Mouse (Mus musculus) liver, embryonic 14.5 days (tissue): ENCODE data around the gene Chd2. TPM values are rescaled to one million over a fixed set of nuclear protein-coding genes. Genes with fewer than 3 reads are reported as not detected.

Experiments used
- ATAC-seq: fragments of 200-750 bp; cut with Nextera tagmentation; 2 replicates; pipeline ENCODE4 v1.8.0; 2017; ENCODE audit warnings: moderate number of reproducible peaks, mild to moderate bottlenecking, moderate library complexity; ENCODE audit not compliant: insufficient read depth
- DNase-seq, 3 experiments: peaks; one replicate each; pipeline ENCODE4 v3.0.0-alpha.2; 2012 to 2013; ENCODE audit warnings: low read depth in 3 of 3, low spot score in 3 of 3
- H3K27ac ChIP-seq: fragments of 300-500 bp; sonication (generic); 2 replicates; pipeline ENCODE4 v1.5.1; 2014; ENCODE audit warnings: moderate library complexity, mild to moderate bottlenecking, control low read depth, inconsistent platforms
- H3K27me3 ChIP-seq: fragments of 300-500 bp; sonication (generic); 2 replicates; pipeline ENCODE4 v1.6.1; 2014; ENCODE audit warnings: mild to moderate bottlenecking, low read length, moderate library complexity; ENCODE audit not compliant: control insufficient read depth, insufficient read depth
- H3K36me3 ChIP-seq: fragments of 300-500 bp; sonication (generic); replicated peaks from 2 replicates; pipeline ENCODE4 v1.6.1; 2014; ENCODE audit warnings: low read depth; ENCODE audit not compliant: control insufficient read depth, insufficient read depth
- H3K4me1 ChIP-seq, 2 experiments: fragments of 200-500 bp in 1 of 2; fragments of 300-500 bp in 1 of 2; sonication (generic) in 1 of 2; replicated peaks; 2 replicates each; pipeline ENCODE4 v1.6.1; 2012 to 2014; ENCODE audit warnings: antibody characterized with exemption in 1 of 2, inconsistent platforms in 1 of 2, low read length in 1 of 2; ENCODE audit not compliant: control insufficient read depth in 2 of 2, insufficient read depth in 2 of 2
- H3K4me2 ChIP-seq: fragments of 300-500 bp; sonication (generic); 2 replicates; pipeline ENCODE4 v1.6.1; 2014; ENCODE audit warnings: low read depth, mild to moderate bottlenecking, control low read depth, moderate library complexity
- H3K4me3 ChIP-seq, 2 experiments: fragments of 200-500 bp in 1 of 2; fragments of 300-500 bp in 1 of 2; sonication (generic) in 1 of 2; 2 replicates each; pipeline ENCODE4 v1.5.1; 2012 to 2014; ENCODE audit warnings: low read depth in 2 of 2, low read length in 2 of 2, mild to moderate bottlenecking in 2 of 2, control low read depth in 1 of 2, inconsistent platforms in 1 of 2, moderate library complexity in 1 of 2; ENCODE audit not compliant: insufficient read depth in 1 of 2
- H3K9ac ChIP-seq: fragments of 300-500 bp; sonication (generic); replicated peaks from 2 replicates; pipeline ENCODE4 v1.6.1; 2014; ENCODE audit warnings: mild to moderate bottlenecking, control low read depth, moderate library complexity
- H3K9me3 ChIP-seq: fragments of 300-500 bp; sonication (generic); 2 replicates; pipeline ENCODE4 v1.6.1; 2016; ENCODE audit warnings: low read length, mixed read lengths; ENCODE audit not compliant: control insufficient read depth
- CTCF ChIP-seq: IDR thresholded peaks from 2 replicates; pipeline ENCODE4 v1.5.1; 2016; ENCODE audit warnings: antibody characterized with exemption, low read depth, control low read depth
- EP300 ChIP-seq: IDR thresholded peaks from 2 replicates; pipeline ENCODE4 v1.6.1; 2016; ENCODE audit warnings: antibody characterized with exemption, low read depth
- WGBS: fragments of 180-500 bp; shearing (Covaris S2); extraction: QIAGEN DNeasy Blood & Tissue Kit; methylation state at CpG from one replicate; pipeline ENCODE4 v1.1.7; 2014; ENCODE audit not compliant: insufficient replicate concordance; 5-methylcytosine and 5-hydroxymethylcytosine counted together
- polyA plus RNA-seq, 2 experiments: library from polyadenylated mRNA; depleted of rRNA in 1 of 2; stranded (reverse) in 1 of 2; unstranded in 1 of 2; fragments of >200 nt; fragmentation: Nextera tagmentation in 1 of 2; extraction: Ambion mirVana in 1 of 2; gene quantifications; 2 replicates each; pipeline versions ENCODE4 v1.2.1 to v1.2.3; 2012 to 2014

Gene Chd2
- polyA plus RNA-seq (2012; rRNA removed) (12.0 and 13.1 TPM in 2 replicates), polyA plus RNA-seq (2014; fragmentation: Nextera tagmentation; extraction: Ambion mirVana) (14.8 and 17.4 TPM in 2 replicates)

- DNase-seq (peak; percentile 67 to 79 (median 67)), ATAC-seq (peak; percentile 54)
- peaks cover 15% of the 10 kb centered on the region for H3K36me3 ChIP-seq
- peak within 1 kb of the TSS; percentile 99 for H3K9ac ChIP-seq
- under 1% methylated on average over 15 of the region's 15 CpGs for WGBS
- no peaks in the 10 kb centered on the region for H3K27me3 ChIP-seq
- H3K27ac ChIP-seq, result peak within 1 kb of the TSS; percentile 99
- H3K4me2 ChIP-seq, result peak within 1 kb of the TSS; percentile 75
- H3K9me3 ChIP-seq, result no peaks in the 10 kb centered on the region
- peak within 1 kb of the TSS; percentile 85 to 99 for H3K4me3 ChIP-seq
- TF ChIP-seq EP300 (peak; percentile 26; the same call in 1 of the 2 replicates), CTCF (no peak)
- H3K4me1 ChIP-seq, result peaks cover 11% of the 10 kb centered on the region in 2 experiments
Observed at GRCm38 (mm10) chr7:73541412-73542130, at the start of gene Chd2. Gene Chd2, minus strand, starts transcription at chr7:73541830.

- Histone ChIP-seq H3K9ac (no peak overlapping the region), H3K4me2 (no peak overlapping the region), H3K27ac (no peak overlapping the region), H3K4me3 (no peak overlapping the region), H3K36me3 (no peaks in the 10 kb centered on the region), H3K27me3 (no peaks in the 10 kb centered on the region), H3K9me3 (no peaks in the 10 kb centered on the region), H3K4me1 (peaks cover 7 to 28% of the 10 kb centered on the region in 2 experiments)
- 76% methylated on average over 5 of the region's 5 CpGs for WGBS
- no peak for ATAC-seq
- TF ChIP-seq EP300 (no peak), CTCF (no peak)
- DNase-seq, result no peak
Observed at GRCm38 (mm10) chr7:73590757-73591156, 49.1 kb upstream of the Chd2 start.

GRCm38 (mm10) chr7:73589208-73589771, 47.7 kb upstream of the Chd2 start:
- DNase-seq (no peak), ATAC-seq (peak; percentile 17; the same call in 1 of the 2 replicates)
- Histone ChIP-seq H3K27me3 (no peaks in the 10 kb centered on the region), H3K4me2 (peak overlapping the region; percentile 20; the same call in 1 of the 2 replicates), H3K4me3 (no peak overlapping the region), H3K4me1 (peaks cover 9 to 34% of the 10 kb centered on the region in 2 experiments; a peak in 3 of 4 replicates), H3K9ac (no peak overlapping the region), H3K27ac (peak overlapping the region; percentile 28; the same call in 1 of the 2 replicates), H3K9me3 (no peaks in the 10 kb centered on the region), H3K36me3 (no peaks in the 10 kb centered on the region)
- WGBS, result 52% methylated on average over 14 of the region's 14 CpGs
- TF ChIP-seq EP300, result no peak
- TF ChIP-seq CTCF, result no peak

GRCm38 (mm10) chr7:73588351-73588906, 46.8 kb upstream of the Chd2 start:
- peaks cover 13 to 35% of the 10 kb centered on the region in 2 experiments for H3K4me1 ChIP-seq
- peak; percentile 63 for ATAC-seq

GRCm38 (mm10) chr7:73586717-73587116, 45.1 kb upstream of the Chd2 start:
- no peak for ATAC-seq
- H3K4me1 ChIP-seq, result peaks cover 13 to 35% of the 10 kb centered on the region in 2 experiments
- DNase-seq, result no peak
- no peaks in the 10 kb centered on the region for H3K27me3 ChIP-seq
- no peaks in the 10 kb centered on the region for H3K9me3 ChIP-seq
- H3K9ac ChIP-seq, result no peak overlapping the region
- 89% methylated on average over 6 of the region's 6 CpGs for WGBS
- H3K4me3 ChIP-seq, result no peak overlapping the region
- no peak overlapping the region for H3K27ac ChIP-seq
- H3K36me3 ChIP-seq, result no peaks in the 10 kb centered on the region
- H3K4me2 ChIP-seq, result no peak overlapping the region
- no peak for TF ChIP-seq CTCF
- TF ChIP-seq EP300, result no peak

More at GRCm38 (mm10) chr7:73588351-73588906, 46.8 kb upstream of the Chd2 start:
- Histone ChIP-seq H3K27me3 (no peaks in the 10 kb centered on the region), H3K9me3 (no peaks in the 10 kb centered on the region), H3K27ac (peak overlapping the region; percentile 28; the same call in 1 of the 2 replicates), H3K9ac (no peak overlapping the region), H3K4me2 (no peak overlapping the region), H3K4me3 (no peak overlapping the region), H3K36me3 (no peaks in the 10 kb centered on the region)
- TF ChIP-seq CTCF (no peak), EP300 (0 out of 2 replicates have a peak, but pooled peaks have one; percentile 11)
- 68% methylated on average over 8 of the region's 8 CpGs for WGBS
- DNase-seq, result no peak
